Mouse (Mus musculus) regulatory T cell (primary cell): Measurements from ENCODE around the gene Cdon.
"Not testable (repeated sequence)": the region's sequence is repeated elsewhere in the genome, so short reads cannot be mapped to it uniquely, and the experiment has no call there.

Source experiments
- in situ Hi-C: fragments of 300-600 bp; cut with MboI, MseI; formaldehyde crosslinking; loops from one replicate; pipeline ENCODE4 v1.15.1; 2025; ENCODE audit warnings: high pct_unique_total_duplicates

Cdon gene

GRCm38 (mm10) chr9:35420805-35421719 lies at the start of gene Cdon:
TSS of gene Cdon (plus strand) at chr9:35421128.
- in situ Hi-C loops, result no loop called here

- in situ Hi-C loops, result no loop called here
Measured at GRCm38 (mm10) chr9:35372324-35373101, 48.4 kb upstream of the Cdon start.

- in situ Hi-C loops, result no loop called here
Measured at GRCm38 (mm10) chr9:35377916-35378315, 43.0 kb upstream of the Cdon start.

- in situ Hi-C loops, result no loop called here
Measured at GRCm38 (mm10) chr9:35378991-35379390, 41.9 kb upstream of the Cdon start.

GRCm38 (mm10) chr9:35399896-35400295 lies 21.0 kb upstream of the Cdon start:
- in situ Hi-C loops, result loop anchor here (5.0 kb wide), 1 partner anchor 38 kb away; no protein-coding TSS in a partner anchor

GRCm38 (mm10) chr9:35400398-35400797 lies 20.5 kb upstream of the Cdon start:
- in situ Hi-C loops, result no loop called here

GRCm38 (mm10) chr9:35400831-35401230 lies 20.1 kb upstream of the Cdon start:
- in situ Hi-C loops, result no loop called here

- in situ Hi-C loops, result no loop called here
Measured at GRCm38 (mm10) chr9:35402584-35402991, 18.3 kb upstream of the Cdon start.

- in situ Hi-C loops, result no loop called here
Measured at GRCm38 (mm10) chr9:35403490-35403889, 17.4 kb upstream of the Cdon start.

GRCm38 (mm10) chr9:35405038-35405905 lies 15.7 kb upstream of the Cdon start:
- in situ Hi-C loops, result no loop called here

- in situ Hi-C loops, result no loop called here
Measured at GRCm38 (mm10) chr9:35411225-35411965, 9.5 kb upstream of the Cdon start.

- in situ Hi-C loops, result no loop called here
Measured at GRCm38 (mm10) chr9:35411975-35412374, 9.0 kb upstream of the Cdon start.

- in situ Hi-C loops, result no loop called here
Measured at GRCm38 (mm10) chr9:35421730-35422235, 855 bp downstream of the Cdon start.

GRCm38 (mm10) chr9:35422405-35422941 lies 1.5 kb downstream of the Cdon start:
- in situ Hi-C loops, result no loop called here

- in situ Hi-C loops, result no loop called here
Measured at GRCm38 (mm10) chr9:35423265-35423664, 2.3 kb downstream of the Cdon start.

- in situ Hi-C loops, result no loop called here
Measured at GRCm38 (mm10) chr9:35424671-35425070, 3.7 kb downstream of the Cdon start.

GRCm38 (mm10) chr9:35430476-35430875 lies 9.5 kb downstream of the Cdon start:
- in situ Hi-C loops, result no loop called here

- in situ Hi-C loops, result no loop called here
Measured at GRCm38 (mm10) chr9:35431396-35431795, 10.5 kb downstream of the Cdon start.

GRCm38 (mm10) chr9:35432717-35433297 lies 11.9 kb downstream of the Cdon start:
- in situ Hi-C loops, result not testable (repeated sequence)

GRCm38 (mm10) chr9:35434340-35434739 lies 13.4 kb downstream of the Cdon start:
- in situ Hi-C loops, result no loop called here
